Mouse (Mus musculus) liver, postnatal 0 days (tissue): ENCODE measurements at regions not wholly inside any gene's neighbourhood (a gene's known extent, or its start where the extent isn't known, plus 50 kb on each side); places are given as distances from the start of the nearest gene placed in this dataset.

Experiments used
- CTCF ChIP-seq: sonication (generic); IDR thresholded peaks from 2 replicates; pipeline ENCODE4 v1.5.1; 2016; ENCODE audit warnings: antibody characterized with exemption, low read depth
- EP300 ChIP-seq: IDR thresholded peaks from 2 replicates; pipeline ENCODE4 v1.6.1; 2016; ENCODE audit warnings: antibody characterized with exemption, low read depth, mild to moderate bottlenecking

DNA sequence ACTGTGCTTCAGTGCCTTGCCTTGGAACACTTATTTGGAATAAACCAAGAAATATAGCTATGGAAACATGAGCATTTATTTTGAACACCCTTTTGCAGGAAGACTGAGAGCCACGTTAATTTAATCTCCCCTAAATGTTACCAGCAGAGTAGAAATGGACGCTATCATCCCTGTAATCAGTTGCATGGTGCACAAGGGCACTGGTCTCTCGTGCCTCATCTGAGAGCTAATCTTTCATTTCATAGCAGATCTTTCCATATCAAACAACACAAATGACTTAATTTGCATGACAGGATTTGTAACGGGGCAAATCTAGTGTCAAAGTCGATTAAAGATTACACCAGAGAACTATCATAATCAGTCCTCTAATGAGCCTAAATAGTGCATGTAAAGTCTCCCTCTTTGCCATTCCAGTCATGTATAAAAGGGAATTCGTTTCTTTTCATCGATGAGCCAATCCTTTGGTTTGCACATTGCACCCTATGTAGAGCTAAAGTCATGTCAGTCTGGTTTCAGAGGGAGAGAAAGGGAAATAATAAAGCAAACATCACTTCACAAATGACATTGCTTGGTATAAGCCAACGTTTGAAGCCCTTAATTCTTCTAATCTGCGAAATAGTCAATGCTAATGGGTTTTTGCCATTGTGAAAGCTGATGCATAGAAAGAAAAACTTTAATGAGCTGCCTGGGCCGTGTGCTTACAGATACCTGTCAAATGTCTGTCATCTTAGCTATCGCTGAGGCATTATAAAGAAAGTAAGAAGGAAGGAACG, 198.7 kb upstream of the Sp8 start:
- TF ChIP-seq CTCF: no peak
- TF ChIP-seq EP300: no peak
